Mouse (Mus musculus) bone marrow macrophage, adult 2 months (primary cell): ENCODE data around the gene Grik4.

ENCODE experiments used
- CTCF ChIP-seq: IDR thresholded peaks from 2 replicates; pipeline ENCODE4 v1.5.1; 2012; ENCODE audit warnings: low read depth, mild to moderate bottlenecking, low read length, moderate library complexity
- POLR2A ChIP-seq: IDR thresholded peaks from 2 replicates; pipeline ENCODE4 v1.6.1; 2012; ENCODE audit warnings: mild to moderate bottlenecking, low read depth, low read length, borderline replicate concordance

DNA sequence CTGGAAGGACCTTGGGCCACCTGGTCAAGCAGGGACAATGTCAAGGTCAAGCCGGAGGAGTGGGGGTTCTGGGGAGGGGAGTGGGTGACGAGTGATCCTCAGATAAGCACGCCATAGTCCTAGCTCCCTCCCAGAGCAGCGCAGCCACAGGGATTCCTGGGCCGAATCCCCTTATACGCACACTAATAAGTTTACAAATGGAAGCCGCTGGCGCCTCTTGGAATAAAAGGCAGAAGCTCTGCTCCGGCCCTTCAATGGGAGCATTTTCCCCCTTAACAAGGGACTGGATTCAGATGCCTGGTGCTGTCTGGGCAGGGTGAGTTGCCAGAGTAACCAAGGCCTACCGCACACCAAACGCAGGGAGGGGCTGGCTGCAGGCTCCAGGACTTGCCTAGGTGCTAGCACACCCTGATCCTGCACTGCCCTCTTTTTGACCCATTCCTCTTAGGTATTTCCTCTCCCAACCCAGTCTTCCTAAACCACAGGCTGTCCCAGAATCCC is 46.2 kb downstream of the Grik4 start:
- TF ChIP-seq POLR2A (no peak), CTCF (no peak)
